Mouse (Mus musculus) cerebellum, postnatal 36 days (tissue): ENCODE data around the gene Lipk.

ENCODE experiments used
- DNase-seq, 2 experiments: peaks; one replicate each; pipeline ENCODE4 v3.0.0; 2021 to 2022; ENCODE audit warnings: mixed read lengths in 2 of 2

Gene Lipk

DNA sequence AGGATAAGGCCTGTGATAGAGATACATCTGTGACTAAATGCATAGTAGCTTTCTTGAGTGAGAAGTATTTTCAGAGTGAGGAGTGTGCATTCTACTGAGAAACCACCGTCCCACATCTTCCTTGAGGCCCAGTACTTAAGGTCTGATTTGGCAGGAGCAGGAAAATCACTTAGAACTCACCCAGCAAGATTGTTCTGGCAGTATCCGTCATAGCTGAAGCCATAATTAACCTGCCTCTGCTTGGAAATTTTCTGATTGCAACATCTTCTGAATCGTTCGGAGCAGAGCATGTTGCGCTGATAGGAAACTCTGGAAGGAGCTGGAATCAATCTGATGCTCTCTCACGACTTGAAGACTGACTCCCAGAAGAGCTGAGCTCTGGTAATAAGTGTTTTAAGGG is at the start of gene Lipk:
Gene Lipk (plus strand): TSS at position 289 of the 400 bp plus-strand sequence.
- DNase-seq: no peak

DNA sequence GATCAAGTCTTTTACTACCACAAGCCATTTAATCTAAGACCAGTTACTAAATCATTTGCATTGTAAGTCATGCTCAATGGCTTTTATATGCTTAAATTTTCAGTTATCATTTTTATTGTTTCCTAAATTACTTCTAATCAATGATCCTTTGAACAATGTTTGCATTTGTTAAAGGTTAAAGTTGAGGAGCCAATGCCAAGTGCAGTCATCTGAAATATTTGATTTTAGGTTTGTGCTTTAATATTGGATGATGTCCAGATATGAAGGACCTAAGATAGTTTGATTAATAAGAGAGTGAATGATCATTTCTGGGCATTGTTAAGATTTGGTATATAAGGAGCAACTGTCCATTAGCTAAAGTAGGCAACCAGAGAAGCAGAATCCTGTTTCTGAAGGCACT is 47.2 kb upstream of the Lipk start, which contains the start of gene Lipf:
Gene Lipf (plus strand): TSS at position 301 of the 400 bp plus-strand sequence.
- no peak for DNase-seq

DNA sequence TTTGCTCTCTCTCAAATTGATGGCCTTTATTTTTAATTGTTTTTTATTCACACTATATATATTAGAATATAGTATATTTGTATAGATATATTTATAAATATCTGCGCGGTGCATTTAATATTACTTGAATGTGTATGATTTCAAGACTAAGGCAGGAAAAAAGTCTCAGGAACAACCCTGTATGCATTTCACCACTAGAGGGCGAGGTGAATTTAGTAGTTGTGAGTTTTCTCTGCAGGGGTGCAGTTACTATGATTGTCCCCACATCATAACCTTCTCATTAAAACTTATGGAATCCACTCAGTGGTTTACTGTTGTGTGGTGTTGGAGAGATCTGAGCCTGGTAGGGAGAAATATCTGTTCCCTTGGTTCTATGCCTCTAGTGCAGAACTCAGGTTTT is 29.1 kb upstream of the Lipk start:
- DNase-seq: no peak

DNA sequence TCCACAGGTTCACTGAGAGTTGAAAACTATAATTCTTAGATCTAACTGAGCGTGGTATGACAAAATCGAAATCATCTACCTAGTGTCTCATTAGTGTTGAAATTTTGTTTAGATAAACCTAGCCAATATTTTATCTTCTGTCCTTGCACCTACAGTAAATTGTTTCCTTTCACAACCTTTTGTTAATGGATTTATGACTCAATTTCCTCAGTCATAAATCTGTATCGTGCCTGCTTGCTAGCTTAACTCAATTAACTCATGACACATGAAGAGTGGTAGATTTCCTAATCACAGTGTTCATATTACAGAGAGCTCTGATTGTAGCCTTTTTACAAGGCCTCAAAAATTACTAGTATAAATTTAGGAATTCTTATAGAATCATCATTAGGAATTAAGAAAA is 25.0 kb upstream of the Lipk start:
- DNase-seq: no peak

DNA sequence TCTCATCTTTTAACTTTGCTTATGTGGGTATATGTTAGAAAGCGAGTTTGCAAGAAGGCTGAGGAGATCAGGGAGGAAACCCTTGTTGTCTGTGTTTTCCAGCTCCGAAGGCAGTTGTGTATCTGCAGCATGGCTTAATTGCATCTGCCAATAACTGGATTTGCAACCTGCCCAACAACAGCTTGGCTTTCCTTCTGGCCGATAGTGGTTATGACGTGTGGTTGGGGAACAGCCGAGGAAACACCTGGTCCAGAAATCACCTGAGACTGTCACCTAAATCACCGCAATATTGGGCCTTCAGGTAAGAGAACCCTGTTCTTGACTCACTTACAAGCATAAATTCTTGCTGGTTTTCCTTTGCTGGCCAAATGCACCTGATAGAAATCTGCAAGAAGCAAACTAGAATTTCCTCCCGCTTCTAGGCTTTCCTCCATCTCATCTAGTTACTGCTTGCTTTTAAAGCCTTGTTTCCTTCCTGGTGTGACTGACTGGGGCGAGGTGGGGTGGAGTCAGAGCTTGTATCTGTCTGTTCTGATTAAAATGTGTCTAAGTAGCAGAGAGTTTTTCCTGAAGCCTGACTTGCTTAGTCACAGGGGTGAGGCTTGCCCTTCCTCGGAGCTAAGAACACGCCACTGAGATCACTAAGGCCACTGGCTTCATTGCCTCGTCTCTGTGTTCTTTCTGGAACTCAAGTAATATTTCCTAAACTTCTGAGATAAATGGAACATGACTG is 13.5 kb downstream of the Lipk start:
- DNase-seq: no peak

DNA sequence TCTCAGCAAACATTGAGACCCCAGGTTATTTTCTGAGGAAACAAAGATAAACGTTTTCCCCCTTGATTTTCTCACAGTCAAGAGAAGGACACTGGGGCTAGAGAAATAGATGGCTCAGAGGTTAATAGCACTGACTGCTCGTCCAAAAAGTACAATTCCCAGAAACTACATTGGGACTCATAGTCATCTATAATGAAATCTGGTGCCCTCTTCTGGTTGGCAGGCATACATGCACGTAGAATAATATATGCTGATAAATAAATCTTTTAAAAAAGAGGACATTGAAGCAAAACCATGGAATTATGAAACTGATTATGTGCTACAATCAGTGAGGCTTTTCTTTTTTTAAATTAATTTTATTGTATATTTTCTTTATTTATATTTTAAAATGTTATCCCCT is 14.7 kb downstream of the Lipk start:
- DNase-seq: no peak

DNA sequence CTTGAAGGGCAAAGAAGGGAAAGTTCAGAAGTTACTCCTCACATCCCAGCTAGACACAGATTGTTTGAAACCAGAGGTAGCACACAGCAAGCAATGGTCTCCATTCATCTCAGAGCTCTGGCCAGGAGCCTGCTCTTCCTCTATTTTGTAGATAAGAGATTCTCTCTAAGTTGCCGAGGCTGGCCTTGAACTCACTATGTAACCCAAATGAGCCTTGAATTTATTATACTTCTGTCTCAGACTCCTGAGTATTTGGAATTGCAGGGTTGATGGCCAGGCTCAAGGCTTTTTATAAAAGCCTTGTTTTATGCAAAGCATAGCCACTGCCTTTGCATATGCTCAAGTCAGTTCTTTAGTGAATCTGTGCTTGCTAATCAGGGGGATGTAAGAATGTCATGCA is 31.6 kb downstream of the Lipk start:
- no peak for DNase-seq

DNA sequence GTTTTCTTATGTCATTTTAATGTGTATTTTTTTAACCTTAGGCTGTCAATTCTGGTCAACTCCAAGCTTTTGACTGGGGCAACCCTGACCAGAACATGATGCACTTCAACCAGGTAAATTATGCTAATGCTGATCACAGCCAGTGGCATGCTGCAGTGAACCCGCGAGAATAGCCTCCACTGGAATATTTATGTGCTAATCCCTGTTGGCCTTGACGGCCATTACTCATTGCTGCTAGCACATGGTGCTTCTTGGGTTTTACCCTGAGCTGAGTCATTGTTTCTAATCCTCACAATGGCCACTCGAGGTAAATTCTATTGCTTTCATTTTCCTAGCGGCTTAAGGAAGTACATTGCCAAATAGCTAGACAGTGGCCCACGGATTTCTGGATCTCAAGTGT is 34.9 kb downstream of the Lipk start:
- DNase-seq: no peak

DNA sequence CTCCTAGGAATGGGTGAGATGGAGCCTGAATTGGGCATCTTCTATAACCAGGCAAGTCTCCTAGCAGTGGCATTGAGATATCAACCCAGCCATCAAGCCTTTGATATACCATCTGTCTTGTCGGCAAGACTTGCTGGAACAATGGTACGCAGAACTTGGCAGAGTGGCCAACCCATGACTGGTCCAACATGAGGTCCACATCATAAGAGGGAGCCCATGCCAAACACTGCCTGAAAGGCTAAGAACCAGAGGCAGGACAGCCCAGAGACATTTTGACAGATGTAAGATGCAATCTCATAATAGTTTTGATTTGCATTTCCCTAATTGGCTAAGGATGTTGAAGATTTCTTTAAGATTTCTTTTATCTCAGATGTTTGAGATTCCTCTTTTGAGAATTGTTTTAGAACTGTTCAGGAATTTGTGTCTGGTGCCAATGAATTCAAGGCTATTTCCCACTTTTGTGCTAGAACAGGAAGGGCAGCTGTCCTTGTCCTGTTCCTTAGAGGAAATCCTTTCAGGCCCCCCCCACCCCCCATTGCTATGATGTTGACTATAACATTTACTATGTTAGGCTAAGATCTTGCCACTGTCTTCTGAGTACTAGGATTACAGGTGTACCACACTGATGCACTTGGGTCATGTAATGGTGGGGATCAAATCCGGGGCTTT is 41.4 kb downstream of the Lipk start:
- DNase-seq: no peak

DNA sequence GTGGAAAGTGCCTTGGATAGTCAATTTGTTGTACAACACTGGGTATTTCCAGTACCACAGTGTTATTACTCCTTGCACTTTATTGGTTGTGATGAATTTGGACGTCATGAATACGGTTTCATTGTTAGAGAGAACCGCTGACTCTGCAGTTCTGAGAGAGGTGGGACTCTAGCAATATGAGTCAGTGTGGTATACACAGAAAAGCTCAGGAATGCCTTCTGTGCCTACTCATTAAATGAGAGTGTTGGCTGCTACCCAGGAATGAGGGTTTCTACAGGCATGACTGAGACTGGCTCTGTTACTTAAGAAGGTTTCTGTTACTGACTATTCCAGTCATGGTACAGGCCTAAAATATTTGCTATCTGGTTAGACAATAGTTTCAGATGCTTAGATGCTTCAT is 43.4 kb downstream of the Lipk start:
- DNase-seq: no peak

DNA sequence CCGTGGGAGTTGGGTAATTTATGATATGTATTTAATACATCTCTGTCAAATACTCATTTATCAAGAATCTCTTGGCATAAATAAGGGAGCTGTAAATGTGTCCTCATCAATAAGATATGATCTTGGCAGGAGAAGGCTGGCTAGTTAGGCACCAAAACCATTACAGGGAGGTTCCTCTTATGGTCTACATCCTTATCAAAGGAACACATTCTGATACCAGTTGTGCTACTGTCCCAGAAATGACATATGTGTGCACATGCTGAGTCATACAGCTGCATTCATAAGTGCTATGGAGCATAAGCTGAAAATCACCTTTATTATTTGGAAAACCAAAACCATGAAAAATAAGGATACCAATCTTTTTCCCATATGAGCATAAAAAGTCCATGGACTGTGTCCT is 55.5 kb downstream of the Lipk start:
- DNase-seq: no peak

DNA sequence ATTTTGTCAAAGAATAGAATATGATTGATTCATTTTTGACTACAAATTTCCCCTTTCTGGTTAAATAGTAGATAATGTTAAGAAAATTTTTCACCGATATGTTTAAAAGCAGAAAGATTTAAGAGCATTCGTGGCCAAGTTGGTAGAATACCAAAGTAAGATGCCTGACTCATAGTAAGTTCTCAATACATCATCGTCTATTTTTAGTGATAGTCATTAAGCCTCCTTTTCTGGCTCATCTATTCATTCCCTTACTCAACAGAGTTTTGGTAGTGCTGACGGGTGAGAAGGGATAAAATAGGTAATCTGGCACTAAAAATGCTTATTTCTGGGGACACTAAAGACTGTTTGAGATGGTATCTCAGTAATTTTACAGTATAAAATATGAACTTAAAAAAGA is 56.0 kb downstream of the Lipk start:
- DNase-seq: no peak

DNA sequence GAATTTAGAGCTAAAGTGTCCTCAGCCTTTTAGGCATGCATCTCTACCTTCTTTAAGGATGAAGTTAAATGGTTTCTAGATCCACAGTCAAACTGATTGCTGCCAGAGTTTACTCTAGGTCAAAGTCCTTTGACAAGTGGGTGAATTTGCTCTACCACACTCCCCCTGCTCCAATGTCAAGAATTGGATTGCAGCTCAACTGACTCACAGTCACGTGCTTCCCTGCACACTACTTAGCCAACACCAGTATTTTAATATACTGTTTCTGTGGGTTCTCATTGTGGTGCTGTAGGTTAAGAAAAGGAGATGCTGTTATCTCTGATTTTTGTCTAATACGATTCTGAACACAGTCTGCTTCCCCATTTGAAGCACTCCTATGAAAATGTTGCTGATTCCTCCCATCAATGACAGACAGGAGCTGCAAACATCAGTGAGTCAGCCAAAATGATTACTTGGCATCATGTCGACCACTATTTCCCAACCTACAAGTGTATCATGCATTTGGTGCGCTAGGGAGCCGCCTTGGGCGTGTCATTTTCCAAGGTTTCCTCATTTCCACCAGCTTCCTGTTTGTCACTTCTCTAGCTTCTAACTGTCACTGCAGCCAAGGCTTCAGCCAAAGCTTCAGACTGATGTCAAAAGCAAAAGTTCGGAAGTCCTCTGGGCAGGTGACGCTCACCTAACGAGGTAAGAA is 58.8 kb downstream of the Lipk start, which contains the start of gene Lipn:
Gene Lipn (plus strand): TSS at position 580 of the 694 bp plus-strand sequence.
- DNase-seq: no peak

DNA sequence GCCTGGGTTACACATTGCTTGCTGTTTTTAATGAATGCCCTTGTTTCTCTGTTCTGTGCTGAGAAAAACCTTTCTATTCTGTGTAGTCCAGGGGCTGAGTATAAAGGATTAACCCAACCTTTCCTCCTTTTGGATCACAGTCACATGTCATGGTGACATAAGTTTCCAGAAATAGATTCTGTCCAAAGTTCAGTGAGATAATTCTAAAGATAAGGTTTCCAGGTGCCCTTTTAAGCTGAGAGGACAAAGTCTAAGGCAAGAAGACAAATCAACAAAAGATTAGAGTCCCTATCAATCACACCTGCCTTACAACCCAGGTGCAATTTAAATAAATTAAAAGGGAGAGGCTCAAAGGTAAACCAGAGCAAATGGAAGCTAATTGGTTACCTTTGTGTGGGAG is 66.1 kb downstream of the Lipk start:
- DNase-seq: no peak

DNA sequence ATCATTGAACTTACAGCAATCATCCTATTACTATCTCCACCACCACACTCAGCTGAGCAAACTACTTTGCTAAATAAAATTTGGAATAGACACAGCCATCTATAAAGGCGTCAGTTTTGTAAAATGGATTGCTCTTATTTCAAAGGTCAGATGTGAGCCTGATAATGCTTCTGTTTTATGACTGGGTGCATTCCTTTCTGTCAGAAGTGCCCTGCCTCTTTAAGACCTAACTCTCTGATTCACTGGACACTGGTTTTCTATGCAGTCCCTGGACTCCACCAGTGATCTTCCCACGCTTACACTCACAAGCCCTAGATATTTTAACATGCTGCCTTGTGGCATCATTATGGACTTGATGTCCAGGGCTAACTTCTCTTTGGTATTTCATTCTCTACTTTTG is 70.0 kb downstream of the Lipk start:
- no peak for DNase-seq

DNA sequence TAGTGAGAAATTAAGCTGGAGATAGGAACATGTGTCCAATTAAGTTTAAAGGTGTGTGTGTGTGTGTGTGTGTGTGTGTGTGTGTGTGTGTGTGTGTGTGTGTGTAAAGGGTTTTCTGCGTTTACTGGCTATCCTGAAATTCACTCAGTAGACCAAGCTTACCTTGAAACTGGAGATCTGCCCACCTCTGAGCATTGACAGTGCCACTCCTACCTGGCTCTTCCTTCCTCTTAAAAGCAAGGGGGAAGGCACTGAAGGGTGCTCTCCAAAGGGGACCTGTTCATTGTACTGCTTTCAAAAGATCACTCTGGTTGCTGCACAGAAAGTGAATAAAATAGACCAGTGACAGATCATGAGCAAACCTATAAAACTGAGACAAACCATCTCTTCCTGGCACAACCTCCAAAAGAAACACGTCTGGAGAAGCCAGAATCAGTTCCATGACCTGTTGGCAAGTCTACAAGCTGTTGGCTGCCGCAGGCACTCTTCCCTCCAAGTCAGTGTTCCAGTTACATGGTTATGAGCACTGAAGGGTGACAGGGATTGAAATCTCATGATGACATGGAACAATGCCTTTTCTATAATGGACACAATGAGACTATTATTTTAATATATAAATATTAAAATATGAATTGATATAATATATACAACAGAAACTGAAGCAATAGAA is 81.1 kb downstream of the Lipk start:
- DNase-seq: peak in 1 of 2 experiments; percentile 4

DNA sequence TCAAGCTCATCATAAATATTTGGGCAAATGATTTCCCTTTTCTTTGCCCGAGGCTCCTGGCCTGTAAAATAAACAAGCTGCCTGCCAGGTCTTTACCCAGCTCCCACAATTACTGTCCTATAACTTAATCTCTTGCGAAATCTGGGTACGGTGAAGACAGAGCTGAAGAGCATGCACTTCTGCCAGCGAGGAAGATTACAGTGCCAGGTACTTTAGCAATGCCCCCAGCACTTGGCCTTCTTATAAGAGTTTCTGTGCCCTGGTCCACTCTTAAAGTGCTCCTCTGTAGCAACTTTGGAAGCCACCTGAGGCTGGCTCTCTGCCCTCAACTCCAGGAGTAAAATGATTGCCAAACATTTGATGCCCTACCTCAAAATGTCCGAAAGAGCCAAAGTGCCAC is 87.3 kb downstream of the Lipk start:
- DNase-seq: no peak

DNA sequence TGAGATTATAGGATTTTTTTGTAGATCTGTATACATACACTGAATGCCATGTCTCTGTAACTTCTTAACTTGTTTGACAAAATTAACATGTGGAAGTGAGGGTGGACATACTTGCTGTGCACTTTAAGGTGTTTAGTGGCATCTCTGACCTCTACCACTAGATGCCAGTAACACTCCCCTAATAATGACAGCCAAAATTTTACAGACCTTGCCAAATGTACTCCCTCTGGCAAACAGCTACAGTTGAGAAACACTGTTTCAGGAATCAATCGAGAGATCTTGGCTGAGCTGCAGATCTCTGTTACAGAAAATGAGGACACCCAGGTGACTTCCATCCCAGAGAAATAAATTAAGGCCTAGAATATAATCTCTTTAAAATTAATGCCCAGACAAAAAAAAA is 88.1 kb downstream of the Lipk start:
- no peak for DNase-seq
